Mouse (Mus musculus): ENCODE measurements around the gene Bmp2k.

Gene Bmp2k

GRCm38 (mm10) chr5:96997310-96997801 lies at the start of gene Bmp2k:
Gene Bmp2k, plus strand, starts transcription at chr5:96997689.
- peak; percentile 80 for DNase-seq (ENCODE audit: low read depth, low spot score)

GRCm38 (mm10) chr5:96948856-96949527 lies 48.5 kb upstream of the Bmp2k start:
- DNase-seq (ENCODE audit: low read depth, low spot score): no peak

DNA sequence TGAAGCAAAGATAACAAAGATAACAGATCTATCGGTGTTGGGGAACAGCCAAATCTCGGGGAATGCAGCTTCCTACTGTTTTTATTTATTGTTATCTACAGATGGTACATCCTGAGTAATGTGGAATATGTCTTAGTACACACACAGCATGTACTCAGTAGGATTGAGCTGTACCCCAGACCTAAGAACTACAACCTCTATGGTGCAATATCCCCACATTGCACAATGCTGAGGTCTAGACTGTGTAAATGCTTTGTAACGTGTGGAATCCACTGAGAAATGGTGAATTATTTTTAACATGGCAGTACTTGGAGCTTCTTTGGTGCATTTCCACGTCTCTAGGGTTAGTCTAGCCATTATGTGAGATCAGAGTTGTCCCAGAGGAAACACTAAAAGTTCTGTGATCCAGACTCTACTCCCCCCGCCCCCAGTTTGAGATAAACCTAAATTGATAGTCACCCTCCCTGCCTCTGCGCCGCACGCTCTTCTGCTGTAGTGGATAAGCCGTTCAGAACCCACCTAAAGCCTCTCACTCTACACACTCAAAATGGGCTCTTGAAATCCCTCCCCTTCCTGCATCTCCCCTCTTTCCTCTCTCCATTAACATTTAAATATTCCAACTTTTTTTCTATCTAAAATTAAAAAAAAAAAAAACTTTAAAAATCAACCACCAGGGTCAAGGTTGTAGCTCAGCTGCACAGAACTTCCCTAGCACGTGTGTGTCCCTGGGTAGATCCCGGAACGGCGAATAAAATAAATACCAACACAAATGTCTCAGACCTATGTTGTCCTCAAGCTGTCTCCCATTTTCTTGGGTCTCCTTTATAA lies 47.4 kb upstream of the Bmp2k start:
- no peak for DNase-seq (ENCODE audit: low read depth, low spot score)

- no peak for DNase-seq (ENCODE audit: low read depth, low spot score)
Observed at GRCm38 (mm10) chr5:96950667-96951492, 46.6 kb upstream of the Bmp2k start.

DNA sequence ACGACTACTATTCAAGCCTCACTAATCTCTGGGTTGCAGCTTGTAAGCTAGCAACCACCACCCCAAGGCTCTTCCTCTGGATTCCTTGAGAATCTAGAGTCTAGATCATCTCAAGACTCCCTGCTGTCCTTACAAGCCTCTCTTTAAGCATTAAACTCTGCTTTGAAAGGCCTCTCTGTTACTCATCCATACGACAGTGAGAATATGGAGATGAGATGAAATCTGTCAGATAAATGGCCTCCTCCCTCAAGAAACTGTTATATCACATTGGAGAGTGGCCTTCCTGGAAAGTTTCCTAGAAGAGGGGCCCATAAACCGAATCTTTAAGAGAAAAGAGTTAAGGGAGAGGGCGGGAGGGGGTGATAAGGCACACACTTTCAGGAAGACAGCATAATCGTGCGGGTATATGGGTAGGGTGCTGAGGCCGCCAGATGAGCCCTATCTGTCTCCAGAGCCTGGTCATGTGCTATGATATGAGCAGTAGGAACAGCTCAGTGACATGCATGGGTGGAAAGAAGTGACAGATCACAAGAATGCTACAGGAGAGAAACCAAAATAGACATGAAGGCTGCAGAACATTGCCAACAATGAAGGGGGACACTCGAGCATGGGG lies 45.9 kb upstream of the Bmp2k start:
- DNase-seq (ENCODE audit: low read depth, low spot score): no peak

- no peak for DNase-seq (ENCODE audit: low read depth, low spot score)
Observed at GRCm38 (mm10) chr5:96954040-96954439, 43.4 kb upstream of the Bmp2k start.

DNA sequence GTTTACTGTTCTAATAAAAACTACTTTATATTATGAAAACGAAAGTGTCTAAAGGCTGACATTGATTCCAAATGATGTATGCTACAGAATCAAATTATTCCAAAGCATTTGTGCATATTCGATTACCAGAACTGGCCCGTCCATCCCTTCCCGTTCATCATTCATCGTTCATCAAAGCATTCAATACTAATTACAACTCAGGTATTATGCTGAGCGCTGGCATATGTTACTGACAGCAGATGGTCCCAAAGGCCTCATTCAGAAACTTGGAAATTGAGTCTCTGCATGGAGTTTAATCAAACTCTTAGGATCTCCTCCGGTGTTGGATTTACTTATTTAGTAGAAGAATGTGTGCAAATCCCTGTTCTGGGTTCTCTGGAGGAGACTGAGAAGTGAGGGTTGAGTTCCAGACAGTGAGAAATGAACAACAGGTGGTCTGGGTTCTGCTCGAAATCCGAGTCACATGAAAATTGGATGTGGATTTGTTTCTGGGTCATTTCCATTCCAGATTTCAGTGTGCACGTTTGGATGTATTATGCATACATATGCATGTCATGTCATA lies 42.9 kb upstream of the Bmp2k start:
- no peak for DNase-seq (ENCODE audit: low read depth, low spot score)

- no peak for DNase-seq (ENCODE audit: low read depth, low spot score)
Observed at GRCm38 (mm10) chr5:96956926-96957325, 40.6 kb upstream of the Bmp2k start.

- no peak for DNase-seq (ENCODE audit: low read depth, low spot score)
Observed at GRCm38 (mm10) chr5:96961122-96961521, 36.4 kb upstream of the Bmp2k start.

- DNase-seq (ENCODE audit: low read depth, low spot score): no peak
Observed at GRCm38 (mm10) chr5:96961852-96962251, 35.6 kb upstream of the Bmp2k start.

- DNase-seq (ENCODE audit: low read depth, low spot score): no peak
Observed at GRCm38 (mm10) chr5:96962252-96962933, 35.1 kb upstream of the Bmp2k start.

DNA sequence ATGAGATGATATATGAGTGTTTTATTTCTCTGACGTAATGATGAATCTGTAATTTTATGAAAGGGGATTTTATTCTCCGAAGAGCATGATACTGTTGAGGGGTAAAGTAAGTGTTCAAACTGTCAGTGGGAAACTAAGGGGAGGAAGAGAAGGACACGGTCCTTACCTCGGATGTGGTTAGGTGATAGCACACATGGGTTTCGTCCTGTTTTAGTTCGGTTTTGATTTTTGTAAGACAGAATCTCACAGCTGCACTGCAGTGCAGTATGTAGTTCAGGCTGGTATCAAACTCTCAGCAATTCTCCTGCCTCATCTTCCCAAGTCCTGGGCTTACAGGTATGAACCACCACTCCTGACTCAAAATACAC lies 34.6 kb upstream of the Bmp2k start:
- DNase-seq (ENCODE audit: low read depth, low spot score): no peak

- DNase-seq (ENCODE audit: low read depth, low spot score): peak; percentile 77
Observed at GRCm38 (mm10) chr5:96964062-96965028, 33.1 kb upstream of the Bmp2k start.

GRCm38 (mm10) chr5:96965029-96965403 lies 32.5 kb upstream of the Bmp2k start:
- DNase-seq (ENCODE audit: low read depth, low spot score): no peak

GRCm38 (mm10) chr5:96965503-96965902 lies 32.0 kb upstream of the Bmp2k start:
- no peak for DNase-seq (ENCODE audit: low read depth, low spot score)

- DNase-seq (ENCODE audit: low read depth, low spot score): peak; percentile 16
Observed at GRCm38 (mm10) chr5:96968628-96969027, 28.9 kb upstream of the Bmp2k start.

DNA sequence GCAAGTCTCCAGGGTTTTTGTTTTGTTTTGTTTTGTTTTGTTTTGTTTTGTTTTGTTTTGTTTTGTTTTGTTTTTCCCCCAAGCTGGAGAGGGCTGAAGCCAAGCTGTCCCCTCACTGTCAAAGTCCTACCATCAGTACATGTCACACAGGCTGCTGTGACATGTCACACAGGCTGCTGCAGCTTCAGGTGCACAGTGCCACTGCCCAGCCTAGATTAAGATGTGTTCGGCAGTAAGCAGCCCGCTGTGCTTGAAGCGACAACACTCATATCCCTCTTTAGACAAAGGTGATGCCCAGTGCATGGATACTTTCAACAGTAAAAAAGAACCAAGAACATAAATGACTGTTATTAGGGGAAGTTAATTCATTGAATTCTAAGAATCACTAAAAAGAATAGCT lies 28.5 kb upstream of the Bmp2k start:
- no peak for DNase-seq (ENCODE audit: low read depth, low spot score)

- DNase-seq (ENCODE audit: low read depth, low spot score): no peak
Observed at GRCm38 (mm10) chr5:96969705-96970471, 27.6 kb upstream of the Bmp2k start.

DNA sequence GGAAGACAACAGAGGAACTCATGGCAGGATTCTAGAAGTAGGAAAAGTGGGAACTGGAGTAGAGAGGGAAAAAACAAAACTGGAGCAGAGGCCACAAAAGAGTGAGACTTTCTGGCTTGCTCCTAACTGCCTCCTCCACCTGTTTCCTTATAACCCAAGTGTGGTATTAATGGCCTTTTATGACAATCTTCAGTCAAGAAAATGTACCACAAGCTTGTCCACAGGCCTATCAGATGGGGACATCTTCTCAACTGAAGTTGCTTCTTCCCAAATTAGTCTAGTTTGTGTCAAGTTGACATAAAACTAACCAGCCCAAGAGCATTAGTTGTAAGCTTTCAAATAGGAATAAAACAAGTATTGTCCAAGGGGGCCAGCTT lies 27.0 kb upstream of the Bmp2k start:
- DNase-seq (ENCODE audit: low read depth, low spot score): no peak
